Mouse (Mus musculus): ENCODE measurements around the gene Crtap.
"Not testable (repeated sequence)": the region's sequence is repeated elsewhere in the genome, so short reads cannot be mapped to it uniquely, and the experiment has no call there.

DNA sequence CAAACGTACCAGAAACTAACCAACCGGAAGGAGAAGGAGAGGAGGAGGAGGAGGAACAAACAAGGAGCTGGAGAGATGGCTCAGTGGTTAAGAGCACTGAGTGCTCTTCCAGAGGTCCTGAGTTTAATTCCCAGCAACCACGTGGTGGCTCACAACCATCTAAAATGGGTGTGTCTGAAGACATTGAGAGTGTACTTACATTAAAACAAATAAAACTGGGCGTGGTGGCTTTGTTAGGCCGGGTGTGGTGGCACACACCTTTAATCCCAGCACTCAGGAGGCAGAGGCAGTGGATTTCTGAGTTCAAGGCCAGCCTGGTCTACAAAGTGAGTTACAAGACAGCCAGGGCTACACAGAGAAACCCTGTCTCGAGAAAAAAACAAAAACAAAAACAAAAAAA, 3.7 kb upstream of the Crtap start:
- TF ChIP-seq POLR2A (IDR thresholded peaks at IDR 0.05; ENCODE audit: extremely low read depth, insufficient read depth, low read length); CTCF (IDR thresholded peaks at IDR 0.05; ENCODE audit: low read depth, low read length): not testable (repeated sequence)
